Mouse (Mus musculus) embryonic facial prominence, embryonic 14.5 days (tissue): ENCODE measurements around the gene Phf12. TPM values are rescaled to one million over a fixed set of nuclear protein-coding genes. Genes with fewer than 3 reads are reported as not detected.
A peak's percentile ranks its signal among the peaks of the same experiment; 100 is the strongest.

ENCODE experiments used
- ATAC-seq: fragments of 200-750 bp; cut with Nextera tagmentation; 2 replicates; pipeline ENCODE4 v1.8.0; 2017; ENCODE audit warnings: low read depth, moderate number of reproducible peaks, moderate TSS enrichment
- DNase-seq: peaks from one replicate; pipeline ENCODE4 v3.0.0-alpha.2; 2015; ENCODE audit warnings: low spot score
- H3K27ac ChIP-seq: fragments of 300-500 bp; sonication (generic); replicated peaks from 2 replicates; pipeline ENCODE4 v1.5.1; 2014; ENCODE audit warnings: low read depth, mild to moderate bottlenecking, low read length, moderate library complexity
- H3K27me3 ChIP-seq: fragments of 300-500 bp; sonication (generic); replicated peaks from 2 replicates; pipeline ENCODE4 v1.6.1; 2014; ENCODE audit warnings: low read length; ENCODE audit not compliant: control insufficient read depth, insufficient read depth
- H3K36me3 ChIP-seq: fragments of 300-500 bp; sonication (generic); 2 replicates; pipeline ENCODE4 v1.6.1; 2014; ENCODE audit warnings: low read length, mixed read lengths; ENCODE audit not compliant: control insufficient read depth, insufficient read depth
- H3K4me1 ChIP-seq: fragments of 300-500 bp; sonication (generic); 2 replicates; pipeline ENCODE4 v1.6.1; 2014; ENCODE audit warnings: antibody characterized with exemption, low read length; ENCODE audit not compliant: control insufficient read depth, insufficient read depth
- H3K4me2 ChIP-seq: fragments of 300-500 bp; sonication (generic); 2 replicates; pipeline ENCODE4 v1.6.1; 2014; ENCODE audit warnings: low read depth, mild to moderate bottlenecking, low read length, moderate library complexity, mixed read lengths
- H3K4me3 ChIP-seq: fragments of 300-500 bp; sonication (generic); 2 replicates; pipeline ENCODE4 v1.5.1; 2014; ENCODE audit warnings: low read depth, mild to moderate bottlenecking, low read length
- H3K9ac ChIP-seq: fragments of 300-500 bp; sonication (generic); 2 replicates; pipeline ENCODE4 v1.6.1; 2014; ENCODE audit warnings: low read depth, mild to moderate bottlenecking, low read length, moderate library complexity, mixed read lengths
- H3K9me3 ChIP-seq: fragments of 300-500 bp; sonication (generic); 2 replicates; pipeline ENCODE4 v1.6.1; 2016; ENCODE audit warnings: low read length; ENCODE audit not compliant: control insufficient read depth
- WGBS: fragments of 180-500 bp; shearing (Covaris S2); extraction: QIAGEN DNeasy Blood & Tissue Kit; methylation state at CpG from one replicate; pipeline ENCODE4 v1.1.7; 2014; 5-methylcytosine and 5-hydroxymethylcytosine counted together
- polyA plus RNA-seq: library from polyadenylated mRNA; unstranded; fragments of >200 nt; fragmentation: Nextera tagmentation; extraction: Ambion mirVana; gene quantifications from 2 replicates; pipeline ENCODE4 v1.2.1, GENCODE M21; 2014

The Phf12 gene
- polyA plus RNA-seq, 1 experiment from 2014 or later = 15.0 TPM

GRCm38 (mm10) chr11:77950797-77951228 is 31.7 kb upstream of the Phf12 start:
- no peaks in the 10 kb centered on the region for H3K4me1 ChIP-seq
- no peak for DNase-seq
- WGBS = 74% methylated on average over 5 of the region's 5 CpGs
- ATAC-seq = no peak
- no peaks in the 10 kb centered on the region for H3K36me3 ChIP-seq
- H3K4me2 ChIP-seq = no peak overlapping the region
- no peak overlapping the region for H3K27ac ChIP-seq
- H3K4me3 ChIP-seq = no peak overlapping the region
- H3K9ac ChIP-seq = no peak overlapping the region
- H3K27me3 ChIP-seq = 0 out of 2 replicates have a peak, but pooled peaks cover 8% of the 10 kb centered on the region
- no peaks in the 10 kb centered on the region for H3K9me3 ChIP-seq

DNA sequence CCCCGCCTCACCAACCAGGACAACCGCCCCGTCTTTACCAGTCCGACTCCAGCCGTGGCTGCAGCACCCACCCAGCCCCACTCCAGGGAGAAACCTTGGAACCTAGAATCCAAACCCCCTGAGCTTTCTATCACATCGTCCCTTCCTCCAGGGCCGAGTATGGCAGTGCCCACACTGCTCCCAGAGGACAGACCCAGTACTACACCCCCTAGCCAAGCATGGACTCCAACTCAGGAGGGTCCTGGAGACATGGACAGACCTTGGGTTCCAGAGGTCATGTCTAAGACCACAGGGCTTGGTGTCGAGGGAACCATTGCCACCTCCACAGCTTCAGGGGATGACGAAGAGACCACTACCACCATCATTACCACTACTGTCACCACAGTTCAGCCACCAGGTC is 28.9 kb upstream of the Phf12 start:
- H3K9me3 ChIP-seq = no peaks in the 10 kb centered on the region
- 49% methylated on average over 9 of the region's 9 CpGs for WGBS
- DNase-seq (no peak), ATAC-seq (no peak)
- no peaks in the 10 kb centered on the region for H3K36me3 ChIP-seq
- H3K4me3 ChIP-seq = no peak overlapping the region
- H3K4me1 ChIP-seq = no peaks in the 10 kb centered on the region
- H3K4me2 ChIP-seq = no peak overlapping the region
- 0 out of 2 replicates have a peak, but pooled peaks cover 3% of the 10 kb centered on the region for H3K27me3 ChIP-seq
- H3K9ac ChIP-seq = no peak overlapping the region
- H3K27ac ChIP-seq = no peak overlapping the region

- DNase-seq (no peak), ATAC-seq (no peak)
- 72% methylated on average over 3 of the region's 3 CpGs for WGBS
Observed at GRCm38 (mm10) chr11:77956428-77956827, 26.1 kb upstream of the Phf12 start.

GRCm38 (mm10) chr11:77958268-77958667 is 24.3 kb upstream of the Phf12 start:
- Histone ChIP-seq H3K4me2 (no peak overlapping the region), H3K4me1 (no peaks in the 10 kb centered on the region), H3K36me3 (no peaks in the 10 kb centered on the region), H3K9me3 (no peaks in the 10 kb centered on the region), H3K27ac (no peak overlapping the region), H3K9ac (no peak overlapping the region), H3K4me3 (no peak overlapping the region), H3K27me3 (no peaks in the 10 kb centered on the region)
- DNase-seq = no peak
- ATAC-seq = no peak
- WGBS = 82% methylated on average over 2 of the region's 2 CpGs

More at GRCm38 (mm10) chr11:77956428-77956827, 26.1 kb upstream of the Phf12 start:
- no peaks in the 10 kb centered on the region for H3K36me3 ChIP-seq
- no peaks in the 10 kb centered on the region for H3K27me3 ChIP-seq
- H3K9ac ChIP-seq = no peak overlapping the region
- H3K4me1 ChIP-seq = no peaks in the 10 kb centered on the region
- H3K4me2 ChIP-seq = no peak overlapping the region
- H3K9me3 ChIP-seq = no peaks in the 10 kb centered on the region
- no peak overlapping the region for H3K27ac ChIP-seq
- no peak overlapping the region for H3K4me3 ChIP-seq

DNA sequence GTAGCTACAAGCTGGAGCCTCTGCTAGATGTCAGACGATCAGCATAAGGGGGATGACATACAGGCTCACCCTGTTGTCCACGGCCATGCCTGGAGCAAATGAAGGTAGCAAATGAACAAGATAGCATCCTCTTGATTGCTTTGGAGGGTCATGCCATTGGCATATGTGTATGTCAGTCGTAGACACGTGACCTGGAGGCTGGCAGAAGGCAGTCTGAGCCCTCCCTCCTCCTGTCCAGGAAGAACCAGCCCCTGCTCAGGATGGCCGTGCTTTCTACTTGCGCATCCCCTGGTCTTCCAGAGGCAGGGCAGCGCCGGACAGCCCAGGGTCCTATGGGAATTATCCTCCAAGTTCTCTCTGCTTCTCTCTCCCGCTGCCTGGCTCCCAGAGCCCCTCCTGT is 23.6 kb upstream of the Phf12 start:
- H3K27ac ChIP-seq = no peak overlapping the region
- H3K27me3 ChIP-seq = no peaks in the 10 kb centered on the region
- H3K4me3 ChIP-seq = no peak overlapping the region
- DNase-seq = no peak
- no peak for ATAC-seq
- H3K36me3 ChIP-seq = no peaks in the 10 kb centered on the region
- H3K4me1 ChIP-seq = no peaks in the 10 kb centered on the region
- no peak overlapping the region for H3K9ac ChIP-seq
- H3K4me2 ChIP-seq = no peak overlapping the region
- no peaks in the 10 kb centered on the region for H3K9me3 ChIP-seq
- WGBS = 56% methylated on average over 8 of the region's 9 CpGs

DNA sequence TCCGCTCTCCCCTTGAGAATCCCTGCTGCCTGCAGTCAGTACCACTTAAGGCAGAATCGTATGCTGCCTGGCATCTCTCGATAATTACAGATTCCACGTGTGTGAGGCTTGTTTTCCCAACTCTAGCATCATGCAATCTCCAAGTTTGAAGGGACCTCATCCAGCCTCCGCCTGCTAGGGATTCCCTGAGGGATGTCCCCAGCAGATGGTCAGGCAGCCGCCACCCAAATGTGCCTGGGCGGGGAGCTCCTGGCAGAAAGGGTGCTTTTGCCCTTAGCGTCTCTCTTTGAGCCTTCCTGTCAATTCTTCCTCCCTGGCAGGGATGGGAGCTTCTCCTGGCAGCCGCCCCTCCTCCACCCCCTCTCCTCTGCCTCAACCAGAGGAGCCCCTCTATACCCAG is 22.4 kb upstream of the Phf12 start:
- H3K27ac ChIP-seq = no peak overlapping the region
- H3K27me3 ChIP-seq = no peaks in the 10 kb centered on the region
- no peak overlapping the region for H3K4me2 ChIP-seq
- H3K9ac ChIP-seq = no peak overlapping the region
- no peaks in the 10 kb centered on the region for H3K9me3 ChIP-seq
- H3K36me3 ChIP-seq = no peaks in the 10 kb centered on the region
- 48% methylated on average over 9 of the region's 9 CpGs for WGBS
- H3K4me3 ChIP-seq = no peak overlapping the region
- peaks cover 5% of the 10 kb centered on the region; the same call in 1 of the 2 replicates for H3K4me1 ChIP-seq
- ATAC-seq = no peak
- no peak for DNase-seq

- 43% methylated on average over 5 of the region's 5 CpGs for WGBS
- H3K4me3 ChIP-seq = no peak overlapping the region
- ATAC-seq (no peak), DNase-seq (no peak)
- H3K4me1 ChIP-seq = peaks cover 5% of the 10 kb centered on the region; the same call in 1 of the 2 replicates
- no peak overlapping the region for H3K4me2 ChIP-seq
- H3K9me3 ChIP-seq = no peaks in the 10 kb centered on the region
- H3K9ac ChIP-seq = no peak overlapping the region
- H3K27ac ChIP-seq = no peak overlapping the region
- H3K36me3 ChIP-seq = no peaks in the 10 kb centered on the region
- H3K27me3 ChIP-seq = no peaks in the 10 kb centered on the region
Observed at GRCm38 (mm10) chr11:77960898-77961297, 21.7 kb upstream of the Phf12 start.

DNA sequence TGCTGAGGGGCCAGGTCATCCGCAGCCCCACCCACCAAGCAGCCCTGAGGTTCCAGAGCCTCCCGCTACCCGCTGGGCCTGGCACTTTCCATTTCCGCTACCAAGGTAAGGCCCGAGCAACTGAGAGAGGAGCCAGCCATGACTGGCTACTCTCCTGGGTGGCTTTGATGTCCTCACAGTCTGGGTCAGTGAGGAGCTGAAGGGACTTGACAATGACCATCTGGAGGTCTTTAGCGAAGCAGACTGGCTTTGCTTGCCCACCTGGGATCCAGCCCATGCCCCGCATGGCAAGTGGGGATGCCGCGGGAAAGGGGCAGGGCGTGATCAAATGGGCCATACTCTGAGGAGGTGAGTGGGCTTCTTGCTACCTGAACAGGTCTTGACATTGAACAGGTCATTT is 19.6 kb upstream of the Phf12 start:
- 89% methylated on average over 10 of the region's 10 CpGs for WGBS
- Histone ChIP-seq H3K4me3 (no peak overlapping the region), H3K27me3 (no peaks in the 10 kb centered on the region), H3K36me3 (no peaks in the 10 kb centered on the region), H3K9ac (no peak overlapping the region), H3K4me2 (no peak overlapping the region), H3K27ac (no peak overlapping the region), H3K4me1 (peaks cover 5% of the 10 kb centered on the region; the same call in 1 of the 2 replicates), H3K9me3 (no peaks in the 10 kb centered on the region)
- DNase-seq (no peak), ATAC-seq (no peak)

GRCm38 (mm10) chr11:77964415-77965095 is 18.0 kb upstream of the Phf12 start:
- 0 out of 2 replicates have a peak overlapping the region, but pooled peaks have one; percentile 14 for H3K9ac ChIP-seq
- no peaks in the 10 kb centered on the region for H3K27me3 ChIP-seq
- WGBS = 13% methylated on average over 19 of the region's 19 CpGs
- H3K4me3 ChIP-seq = no peak overlapping the region
- H3K27ac ChIP-seq = no peak overlapping the region
- no peak overlapping the region for H3K4me2 ChIP-seq
- ATAC-seq = no peak
- no peaks in the 10 kb centered on the region for H3K9me3 ChIP-seq
- H3K36me3 ChIP-seq = no peaks in the 10 kb centered on the region
- no peak for DNase-seq
- peaks cover 5% of the 10 kb centered on the region; the same call in 1 of the 2 replicates for H3K4me1 ChIP-seq
